Mouse (Mus musculus): ENCODE measurements around the gene Srl. TPM values are rescaled to one million over a fixed set of nuclear protein-coding genes. Genes with fewer than 3 reads are reported as not detected.

Gene Srl
- polyA plus RNA-seq, 1 experiment from 2014 or later, result 5.5 TPM

- H3K27me3 ChIP-seq (replicated peaks; ENCODE audit: insufficient read depth, low read length), result no peaks in the 10 kb centered on the region
- H3K4me3 ChIP-seq (ENCODE audit: low read depth, low read length), result no peak overlapping the region
- H3K9ac ChIP-seq (replicated peaks; ENCODE audit: low read depth), result no peak overlapping the region
- H3K4me2 ChIP-seq (replicated peaks; ENCODE audit: low read depth, low read length), result no peak overlapping the region
- TF ChIP-seq EP300 (IDR thresholded peaks at IDR 0.05), result no peak
- no peak for TF ChIP-seq CTCF (IDR thresholded peaks at IDR 0.05)
- 86% methylated on average over 4 of the region's 4 CpGs for WGBS
- no peaks in the 10 kb centered on the region for H3K9me3 ChIP-seq (ENCODE audit: low read length)
- H3K36me3 ChIP-seq (ENCODE audit: insufficient read depth, low read length), result no peaks in the 10 kb centered on the region
- DNase-seq (ENCODE audit: low spot score) (no peak), ATAC-seq (no peak)
- H3K27ac ChIP-seq (ENCODE audit: low read length), result no peak overlapping the region
- no peaks in the 10 kb centered on the region for H3K4me1 ChIP-seq (ENCODE audit: insufficient read depth, low read depth, low read length)
Measured at GRCm38 (mm10) chr16:4455693-4456092, 85.9 kb downstream of the Srl start.

GRCm38 (mm10) chr16:4454563-4454962 lies 87.1 kb downstream of the Srl start:
- ATAC-seq (no peak), DNase-seq (ENCODE audit: low spot score) (no peak)

GRCm38 (mm10) chr16:4449418-4449817 lies 92.2 kb downstream of the Srl start:
- no peaks in the 10 kb centered on the region for H3K4me1 ChIP-seq (ENCODE audit: insufficient read depth, low read depth, low read length)
- H3K9ac ChIP-seq (replicated peaks; ENCODE audit: low read depth), result no peak overlapping the region
- H3K27ac ChIP-seq (ENCODE audit: low read length), result no peak overlapping the region
- H3K4me2 ChIP-seq (replicated peaks; ENCODE audit: low read depth, low read length), result no peak overlapping the region
- no peak overlapping the region for H3K4me3 ChIP-seq (ENCODE audit: low read depth, low read length)
- H3K9me3 ChIP-seq (ENCODE audit: low read length), result no peaks in the 10 kb centered on the region
- DNase-seq (ENCODE audit: low spot score) (no peak), ATAC-seq (no peak)
- 84% methylated on average over 6 of the region's 6 CpGs for WGBS
- no peaks in the 10 kb centered on the region for H3K27me3 ChIP-seq (replicated peaks; ENCODE audit: insufficient read depth, low read length)
- no peak for TF ChIP-seq EP300 (IDR thresholded peaks at IDR 0.05)
- TF ChIP-seq CTCF (IDR thresholded peaks at IDR 0.05), result no peak
- H3K36me3 ChIP-seq (ENCODE audit: insufficient read depth, low read length), result no peaks in the 10 kb centered on the region

More at GRCm38 (mm10) chr16:4454563-4454962, 87.1 kb downstream of the Srl start:
- Histone ChIP-seq H3K9me3 (ENCODE audit: low read length) (no peaks in the 10 kb centered on the region), H3K4me1 (ENCODE audit: insufficient read depth, low read depth, low read length) (no peaks in the 10 kb centered on the region), H3K36me3 (ENCODE audit: insufficient read depth, low read length) (no peaks in the 10 kb centered on the region), H3K4me2 (replicated peaks; ENCODE audit: low read depth, low read length) (no peak overlapping the region), H3K27ac (ENCODE audit: low read length) (no peak overlapping the region), H3K4me3 (ENCODE audit: low read depth, low read length) (no peak overlapping the region), H3K9ac (replicated peaks; ENCODE audit: low read depth) (no peak overlapping the region), H3K27me3 (replicated peaks; ENCODE audit: insufficient read depth, low read length) (no peaks in the 10 kb centered on the region)
- TF ChIP-seq EP300 (IDR thresholded peaks at IDR 0.05), result no peak
- TF ChIP-seq CTCF (IDR thresholded peaks at IDR 0.05), result no peak
- WGBS, result 81% methylated on average over 7 of the region's 7 CpGs

GRCm38 (mm10) chr16:4448235-4448634 lies 93.4 kb downstream of the Srl start:
- TF ChIP-seq EP300 (IDR thresholded peaks at IDR 0.05) (no peak), CTCF (IDR thresholded peaks at IDR 0.05) (no peak)
- Histone ChIP-seq H3K36me3 (ENCODE audit: insufficient read depth, low read length) (no peaks in the 10 kb centered on the region), H3K4me3 (ENCODE audit: low read depth, low read length) (no peak overlapping the region), H3K27me3 (replicated peaks; ENCODE audit: insufficient read depth, low read length) (no peaks in the 10 kb centered on the region), H3K27ac (ENCODE audit: low read length) (no peak overlapping the region), H3K9me3 (ENCODE audit: low read length) (no peaks in the 10 kb centered on the region), H3K9ac (replicated peaks; ENCODE audit: low read depth) (no peak overlapping the region), H3K4me2 (replicated peaks; ENCODE audit: low read depth, low read length) (no peak overlapping the region), H3K4me1 (ENCODE audit: insufficient read depth, low read depth, low read length) (no peaks in the 10 kb centered on the region)
- peak; percentile 39 for DNase-seq (ENCODE audit: low spot score)
- ATAC-seq, result peak; percentile 53
- 24% methylated on average over 9 of the region's 9 CpGs for WGBS

GRCm38 (mm10) chr16:4446395-4446794 lies 95.2 kb downstream of the Srl start:
- Histone ChIP-seq H3K27ac (ENCODE audit: low read length) (no peak overlapping the region), H3K9me3 (ENCODE audit: low read length) (no peaks in the 10 kb centered on the region), H3K4me2 (replicated peaks; ENCODE audit: low read depth, low read length) (no peak overlapping the region), H3K36me3 (ENCODE audit: insufficient read depth, low read length) (no peaks in the 10 kb centered on the region), H3K27me3 (replicated peaks; ENCODE audit: insufficient read depth, low read length) (no peaks in the 10 kb centered on the region), H3K4me1 (ENCODE audit: insufficient read depth, low read depth, low read length) (no peaks in the 10 kb centered on the region), H3K4me3 (ENCODE audit: low read depth, low read length) (no peak overlapping the region), H3K9ac (replicated peaks; ENCODE audit: low read depth) (no peak overlapping the region)
- WGBS, result 56% methylated on average over 4 of the region's 4 CpGs
- no peak for DNase-seq (ENCODE audit: low spot score)
- no peak for ATAC-seq
- TF ChIP-seq EP300 (IDR thresholded peaks at IDR 0.05) (no peak), CTCF (IDR thresholded peaks at IDR 0.05) (no peak)

- H3K27me3 ChIP-seq (replicated peaks; ENCODE audit: insufficient read depth, low read length), result no peaks in the 10 kb centered on the region
- TF ChIP-seq CTCF (IDR thresholded peaks at IDR 0.05), result no peak
- no peak overlapping the region for H3K4me2 ChIP-seq (replicated peaks; ENCODE audit: low read depth, low read length)
- DNase-seq (ENCODE audit: low spot score) (no peak), ATAC-seq (no peak)
- H3K4me1 ChIP-seq (ENCODE audit: insufficient read depth, low read depth, low read length), result no peaks in the 10 kb centered on the region
- no peak overlapping the region for H3K9ac ChIP-seq (replicated peaks; ENCODE audit: low read depth)
- H3K27ac ChIP-seq (ENCODE audit: low read length), result no peak overlapping the region
- WGBS, result 64% methylated on average over 1 of the region's 1 CpGs
- H3K9me3 ChIP-seq (ENCODE audit: low read length), result no peaks in the 10 kb centered on the region
- H3K36me3 ChIP-seq (ENCODE audit: insufficient read depth, low read length), result no peaks in the 10 kb centered on the region
- no peak overlapping the region for H3K4me3 ChIP-seq (ENCODE audit: low read depth, low read length)
Measured at GRCm38 (mm10) chr16:4444378-4444777, 97.2 kb downstream of the Srl start.
